Mouse (Mus musculus): ENCODE results near the gene Sptb. TPM values are rescaled to one million over a fixed set of nuclear protein-coding genes. Genes with fewer than 3 reads are reported as not detected.

Gene Sptb
- polyA plus RNA-seq, 1 experiment from 2014 or later = 0.91 TPM

GRCm38 (mm10) chr12:76669956-76670530 is 40.3 kb downstream of the Sptb start:
- Histone ChIP-seq H3K4me1 (peaks cover 13% of the 10 kb centered on the region), H3K27me3 (no peaks in the 10 kb centered on the region), H3K9ac (no peak overlapping the region), H3K36me3 (no peaks in the 10 kb centered on the region), H3K4me3 (no peak overlapping the region), H3K27ac (no peak overlapping the region), H3K9me3 (no peaks in the 10 kb centered on the region), H3K4me2 (no peak overlapping the region; the same call in 1 of the 2 replicates)
- no peak for ATAC-seq (ENCODE audit: borderline replicate concordance, extremely low read depth, low FRiP score, low TSS enrichment)
- 19% methylated on average over 5 of the region's 5 CpGs for WGBS

GRCm38 (mm10) chr12:76668654-76669419 is 41.5 kb downstream of the Sptb start:
- Histone ChIP-seq H3K9ac (no peak overlapping the region), H3K27ac (no peak overlapping the region), H3K4me2 (no peak overlapping the region), H3K36me3 (no peaks in the 10 kb centered on the region), H3K4me1 (peaks cover 16% of the 10 kb centered on the region), H3K4me3 (no peak overlapping the region), H3K9me3 (no peaks in the 10 kb centered on the region), H3K27me3 (no peaks in the 10 kb centered on the region)
- ATAC-seq (ENCODE audit: borderline replicate concordance, extremely low read depth, low FRiP score, low TSS enrichment) = no peak
- 79% methylated on average over 7 of the region's 7 CpGs for WGBS

GRCm38 (mm10) chr12:76651788-76652345 is 58.5 kb downstream of the Sptb start:
- Histone ChIP-seq H3K9me3 (no peaks in the 10 kb centered on the region), H3K9ac (no peak overlapping the region), H3K4me3 (no peak overlapping the region), H3K36me3 (no peaks in the 10 kb centered on the region), H3K27me3 (no peaks in the 10 kb centered on the region), H3K4me1 (no peaks in the 10 kb centered on the region), H3K4me2 (no peak overlapping the region), H3K27ac (no peak overlapping the region)
- no peak for ATAC-seq (ENCODE audit: borderline replicate concordance, extremely low read depth, low FRiP score, low TSS enrichment)
- WGBS = 54% methylated on average over 6 of the region's 6 CpGs

- H3K4me1 ChIP-seq = 0 out of 2 replicates have a peak, but pooled peaks cover 2% of the 10 kb centered on the region
- H3K9ac ChIP-seq = no peak overlapping the region
- no peak overlapping the region for H3K27ac ChIP-seq
- H3K4me2 ChIP-seq = no peak overlapping the region
- H3K36me3 ChIP-seq = no peaks in the 10 kb centered on the region
- H3K9me3 ChIP-seq = no peaks in the 10 kb centered on the region
- 55% methylated on average over 16 of the region's 16 CpGs for WGBS
- no peaks in the 10 kb centered on the region for H3K27me3 ChIP-seq
- H3K4me3 ChIP-seq = no peak overlapping the region
- ATAC-seq (ENCODE audit: borderline replicate concordance, extremely low read depth, low FRiP score, low TSS enrichment) = no peak
Observed at GRCm38 (mm10) chr12:76649708-76650687, 60.3 kb downstream of the Sptb start.

GRCm38 (mm10) chr12:76645222-76646110 is 64.9 kb downstream of the Sptb start:
- 40% methylated on average over 23 of the region's 23 CpGs for WGBS
- Histone ChIP-seq H3K4me2 (peak overlapping the region; percentile 22), H3K4me1 (0 out of 2 replicates have a peak, but pooled peaks cover 4% of the 10 kb centered on the region), H3K4me3 (no peak overlapping the region), H3K36me3 (no peaks in the 10 kb centered on the region), H3K27me3 (no peaks in the 10 kb centered on the region), H3K27ac (no peak overlapping the region), H3K9ac (no peak overlapping the region), H3K9me3 (no peaks in the 10 kb centered on the region)
- 0 out of 2 replicates have a peak, but pooled peaks have one; percentile 41 for ATAC-seq (ENCODE audit: borderline replicate concordance, extremely low read depth, low FRiP score, low TSS enrichment)

- H3K9ac ChIP-seq = no peak overlapping the region
- no peak overlapping the region for H3K4me2 ChIP-seq
- no peak overlapping the region for H3K27ac ChIP-seq
- no peaks in the 10 kb centered on the region for H3K9me3 ChIP-seq
- no peaks in the 10 kb centered on the region for H3K27me3 ChIP-seq
- H3K4me3 ChIP-seq = no peak overlapping the region
- no peak for ATAC-seq (ENCODE audit: borderline replicate concordance, extremely low read depth, low FRiP score, low TSS enrichment)
- H3K36me3 ChIP-seq = no peaks in the 10 kb centered on the region
- WGBS = 59% methylated on average over 8 of the region's 8 CpGs
- 0 out of 2 replicates have a peak, but pooled peaks cover 4% of the 10 kb centered on the region for H3K4me1 ChIP-seq
Observed at GRCm38 (mm10) chr12:76643679-76644078, 66.7 kb downstream of the Sptb start.

GRCm38 (mm10) chr12:76642616-76643015 is 67.7 kb downstream of the Sptb start:
- H3K27ac ChIP-seq = no peak overlapping the region
- H3K36me3 ChIP-seq = no peaks in the 10 kb centered on the region
- no peaks in the 10 kb centered on the region for H3K9me3 ChIP-seq
- no peaks in the 10 kb centered on the region for H3K27me3 ChIP-seq
- ATAC-seq (ENCODE audit: borderline replicate concordance, extremely low read depth, low FRiP score, low TSS enrichment) = no peak
- no peak overlapping the region for H3K4me3 ChIP-seq
- H3K4me2 ChIP-seq = no peak overlapping the region
- WGBS = 37% methylated on average over 4 of the region's 4 CpGs
- no peak overlapping the region for H3K9ac ChIP-seq
- H3K4me1 ChIP-seq = 0 out of 2 replicates have a peak, but pooled peaks cover 4% of the 10 kb centered on the region

- Histone ChIP-seq H3K4me1 (0 out of 2 replicates have a peak, but pooled peaks cover 4% of the 10 kb centered on the region), H3K36me3 (no peaks in the 10 kb centered on the region), H3K4me2 (no peak overlapping the region), H3K27ac (no peak overlapping the region), H3K4me3 (no peak overlapping the region), H3K27me3 (no peaks in the 10 kb centered on the region), H3K9me3 (no peaks in the 10 kb centered on the region), H3K9ac (no peak overlapping the region)
- 35% methylated on average over 8 of the region's 8 CpGs for whole genome bisulfite sequencing
- ATAC-seq (ENCODE audit: borderline replicate concordance, extremely low read depth, low FRiP score, low TSS enrichment) = no peak
Observed at GRCm38 (mm10) chr12:76640620-76641019, 69.7 kb downstream of the Sptb start.

- peak; percentile 64 for ATAC-seq (ENCODE audit: borderline replicate concordance, extremely low read depth, low FRiP score, low TSS enrichment)
Observed at GRCm38 (mm10) chr12:76634899-76635693, 75.3 kb downstream of the Sptb start.

GRCm38 (mm10) chr12:76623374-76623773 is 87.0 kb downstream of the Sptb start:
- Histone ChIP-seq H3K27me3 (no peaks in the 10 kb centered on the region), H3K36me3 (no peaks in the 10 kb centered on the region), H3K9ac (no peak overlapping the region), H3K4me3 (no peak overlapping the region), H3K4me1 (no peaks in the 10 kb centered on the region), H3K9me3 (no peaks in the 10 kb centered on the region), H3K4me2 (no peak overlapping the region), H3K27ac (no peak overlapping the region)
- 73% methylated on average over 6 of the region's 6 CpGs for WGBS
- ATAC-seq (ENCODE audit: borderline replicate concordance, extremely low read depth, low FRiP score, low TSS enrichment) = no peak

More at GRCm38 (mm10) chr12:76634899-76635693, 75.3 kb downstream of the Sptb start:
- Histone ChIP-seq H3K4me3 (no peak overlapping the region), H3K4me1 (0 out of 2 replicates have a peak, but pooled peaks cover 6% of the 10 kb centered on the region), H3K27me3 (no peaks in the 10 kb centered on the region), H3K4me2 (peak overlapping the region; percentile 32), H3K9ac (no peak overlapping the region), H3K27ac (no peak overlapping the region), H3K9me3 (no peaks in the 10 kb centered on the region), H3K36me3 (no peaks in the 10 kb centered on the region)
- WGBS = 45% methylated on average over 15 of the region's 15 CpGs
